Mouse (Mus musculus) intestine, embryonic 16.5 days (tissue): ENCODE measurements around the gene Nt5dc3. TPM values are rescaled to one million over a fixed set of nuclear protein-coding genes. Genes with fewer than 3 reads are reported as not detected.

Source experiments
- ATAC-seq: fragments of 200-750 bp; cut with Nextera tagmentation; 2 replicates; pipeline ENCODE4 v1.8.0; 2017; ENCODE audit warnings: moderate TSS enrichment, moderate library complexity
- H3K27ac ChIP-seq: fragments of 300-500 bp; sonication (generic); 2 replicates; pipeline ENCODE4 v1.5.1; 2014; ENCODE audit warnings: mild to moderate bottlenecking, low read length
- H3K27me3 ChIP-seq: fragments of 300-500 bp; sonication (generic); replicated peaks from 2 replicates; pipeline ENCODE4 v1.6.1; 2014; ENCODE audit warnings: low read length, control low read depth, mixed read lengths; ENCODE audit not compliant: control insufficient read depth, insufficient read depth
- H3K36me3 ChIP-seq: fragments of 300-500 bp; sonication (generic); 2 replicates; pipeline ENCODE4 v1.6.1; 2014; ENCODE audit warnings: low read length, control low read depth; ENCODE audit not compliant: control insufficient read depth, insufficient read depth
- H3K4me1 ChIP-seq: fragments of 300-500 bp; sonication (generic); 2 replicates; pipeline ENCODE4 v1.6.1; 2014; ENCODE audit warnings: low read length, control low read depth, mixed read lengths; ENCODE audit not compliant: control insufficient read depth, insufficient read depth
- H3K4me2 ChIP-seq: fragments of 300-500 bp; sonication (generic); 2 replicates; pipeline ENCODE4 v1.6.1; 2014; ENCODE audit warnings: low read depth, low read length, control low read depth
- H3K4me3 ChIP-seq: fragments of 300-500 bp; sonication (generic); 2 replicates; pipeline ENCODE4 v1.5.1; 2014; ENCODE audit warnings: mild to moderate bottlenecking, low read length
- H3K9ac ChIP-seq: fragments of 300-500 bp; sonication (generic); 2 replicates; pipeline ENCODE4 v1.6.1; 2014; ENCODE audit warnings: low read depth, low read length
- H3K9me3 ChIP-seq: fragments of 300-500 bp; sonication (generic); 2 replicates; pipeline ENCODE4 v1.6.1; 2016; ENCODE audit warnings: low read length, control low read depth; ENCODE audit not compliant: control insufficient read depth
- WGBS: fragments of 180-500 bp; shearing (Covaris S2); extraction: QIAGEN DNeasy Blood & Tissue Kit; methylation state at CpG from one replicate; pipeline ENCODE4 v1.1.7; 2014; 5-methylcytosine and 5-hydroxymethylcytosine counted together
- polyA plus RNA-seq: library from polyadenylated mRNA; unstranded; fragments of >200 nt; fragmentation: Nextera tagmentation; extraction: Ambion mirVana; gene quantifications from 2 replicates; pipeline ENCODE4 v1.2.1, GENCODE M21; 2015

Gene Nt5dc3
- polyA plus RNA-seq, 1 experiment from 2014 or later, result 0.91 TPM

DNA sequence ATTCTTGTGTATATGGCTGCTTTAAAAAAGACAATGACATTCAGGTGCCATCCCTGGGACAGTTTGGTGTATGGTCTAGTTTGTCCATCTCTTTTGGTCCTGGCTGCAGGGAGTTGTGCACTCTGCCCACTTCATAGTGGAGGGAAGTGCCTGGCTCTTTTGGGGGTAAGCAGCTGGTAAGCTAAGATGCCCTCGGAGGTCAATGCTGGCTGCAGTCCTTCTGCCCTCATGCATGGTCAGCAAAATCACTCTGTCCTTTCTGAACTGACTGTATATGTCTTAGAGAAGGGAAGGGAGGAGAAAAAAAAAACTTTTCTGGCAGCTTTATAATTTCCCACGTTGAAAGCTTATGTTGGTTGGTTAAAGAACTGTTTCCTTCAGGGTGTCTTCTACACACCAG is 6.6 kb downstream of the Nt5dc3 start:
- no peak overlapping the region for H3K4me3 ChIP-seq
- no peak overlapping the region for H3K27ac ChIP-seq
- H3K4me1 ChIP-seq, result peaks cover 7% of the 10 kb centered on the region; the same call in 1 of the 2 replicates
- no peaks in the 10 kb centered on the region for H3K9me3 ChIP-seq
- H3K36me3 ChIP-seq, result no peaks in the 10 kb centered on the region
- no peak for ATAC-seq
- no peaks in the 10 kb centered on the region for H3K27me3 ChIP-seq
- no peak overlapping the region for H3K9ac ChIP-seq
- 65% methylated on average over 2 of the region's 2 CpGs for WGBS
- H3K4me2 ChIP-seq, result no peak overlapping the region

DNA sequence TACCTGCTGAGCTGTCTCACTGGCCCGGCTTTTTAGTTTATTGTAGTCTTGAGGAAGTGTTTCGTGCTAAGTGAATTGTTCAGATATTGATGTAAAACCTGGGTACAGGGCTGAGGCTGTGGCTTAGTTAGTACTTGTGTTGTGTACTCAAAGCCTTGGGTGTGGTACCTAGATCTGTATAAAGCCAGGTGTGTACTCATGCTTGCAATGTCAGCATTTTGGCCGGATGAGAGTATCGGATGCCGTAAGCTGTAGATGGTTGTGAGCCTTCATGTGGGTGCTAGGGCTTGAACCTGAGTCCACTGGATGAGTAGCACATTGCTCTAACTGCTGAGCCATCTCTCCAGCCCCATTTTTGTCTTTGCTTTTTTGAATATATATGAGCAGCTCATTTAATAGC is 7.3 kb downstream of the Nt5dc3 start:
- H3K4me3 ChIP-seq, result no peak overlapping the region
- no peak overlapping the region for H3K9ac ChIP-seq
- H3K9me3 ChIP-seq, result no peaks in the 10 kb centered on the region
- no peak overlapping the region for H3K4me2 ChIP-seq
- no peaks in the 10 kb centered on the region for H3K36me3 ChIP-seq
- no peak for ATAC-seq
- no peaks in the 10 kb centered on the region for H3K27me3 ChIP-seq
- peaks cover 7% of the 10 kb centered on the region; the same call in 1 of the 2 replicates for H3K4me1 ChIP-seq
- 85% methylated on average over 5 of the region's 5 CpGs for WGBS
- no peak overlapping the region for H3K27ac ChIP-seq

DNA sequence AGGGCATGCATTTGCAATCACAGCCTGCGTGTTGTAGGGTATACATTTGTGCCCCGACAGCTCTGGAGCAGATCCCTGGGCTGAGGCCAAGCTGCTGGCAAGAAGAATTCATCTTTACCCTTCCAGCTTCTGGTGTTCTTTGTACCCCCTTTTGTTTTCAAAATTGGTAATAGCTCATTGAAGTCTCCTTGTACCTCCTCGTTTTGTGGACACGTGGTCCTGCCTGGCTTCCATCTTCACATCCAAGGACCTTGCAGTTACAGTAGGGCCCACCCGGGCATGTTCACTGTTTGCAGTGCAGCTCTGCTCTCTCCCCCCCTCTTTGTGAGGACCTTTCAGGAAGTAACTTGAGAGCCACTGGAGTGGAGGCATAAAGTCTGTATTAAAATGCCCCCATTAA is 9.4 kb downstream of the Nt5dc3 start:
- Histone ChIP-seq H3K9me3 (no peaks in the 10 kb centered on the region), H3K4me1 (no peaks in the 10 kb centered on the region), H3K4me2 (no peak overlapping the region), H3K9ac (no peak overlapping the region), H3K36me3 (no peaks in the 10 kb centered on the region), H3K4me3 (no peak overlapping the region), H3K27me3 (no peaks in the 10 kb centered on the region), H3K27ac (no peak overlapping the region)
- ATAC-seq, result no peak
- WGBS, result 48% methylated on average over 5 of the region's 5 CpGs

DNA sequence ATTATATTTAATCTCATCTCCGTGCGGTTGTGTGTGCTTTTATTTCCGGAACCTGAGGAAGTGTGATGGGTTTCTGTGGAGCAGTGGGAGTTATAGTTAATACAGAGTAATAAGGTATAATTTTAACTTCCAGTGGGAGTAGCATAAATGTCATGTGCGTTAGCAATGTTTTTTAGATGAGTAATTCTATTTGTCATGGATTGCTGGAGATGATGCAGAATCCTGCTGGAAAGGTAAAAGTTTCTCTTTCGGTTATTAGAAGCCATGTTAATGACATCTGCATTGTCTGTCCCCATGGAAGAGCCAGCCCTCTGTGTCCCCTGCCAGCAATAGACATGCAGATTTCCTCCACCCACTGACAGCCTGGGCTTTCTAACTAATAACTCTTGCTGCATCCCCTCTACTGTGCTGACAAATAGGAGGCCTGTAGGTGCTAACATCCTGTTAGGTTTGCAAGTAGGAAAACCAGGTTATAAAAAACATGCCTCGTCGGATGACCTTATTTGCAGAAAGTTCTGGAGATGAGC is 10.4 kb downstream of the Nt5dc3 start:
- no peaks in the 10 kb centered on the region for H3K9me3 ChIP-seq
- no peaks in the 10 kb centered on the region for H3K4me1 ChIP-seq
- H3K27me3 ChIP-seq, result no peaks in the 10 kb centered on the region
- WGBS, result 85% methylated on average over 7 of the region's 7 CpGs
- ATAC-seq, result no peak
- H3K9ac ChIP-seq, result no peak overlapping the region
- H3K4me2 ChIP-seq, result no peak overlapping the region
- H3K36me3 ChIP-seq, result no peaks in the 10 kb centered on the region
- no peak overlapping the region for H3K27ac ChIP-seq
- no peak overlapping the region for H3K4me3 ChIP-seq

DNA sequence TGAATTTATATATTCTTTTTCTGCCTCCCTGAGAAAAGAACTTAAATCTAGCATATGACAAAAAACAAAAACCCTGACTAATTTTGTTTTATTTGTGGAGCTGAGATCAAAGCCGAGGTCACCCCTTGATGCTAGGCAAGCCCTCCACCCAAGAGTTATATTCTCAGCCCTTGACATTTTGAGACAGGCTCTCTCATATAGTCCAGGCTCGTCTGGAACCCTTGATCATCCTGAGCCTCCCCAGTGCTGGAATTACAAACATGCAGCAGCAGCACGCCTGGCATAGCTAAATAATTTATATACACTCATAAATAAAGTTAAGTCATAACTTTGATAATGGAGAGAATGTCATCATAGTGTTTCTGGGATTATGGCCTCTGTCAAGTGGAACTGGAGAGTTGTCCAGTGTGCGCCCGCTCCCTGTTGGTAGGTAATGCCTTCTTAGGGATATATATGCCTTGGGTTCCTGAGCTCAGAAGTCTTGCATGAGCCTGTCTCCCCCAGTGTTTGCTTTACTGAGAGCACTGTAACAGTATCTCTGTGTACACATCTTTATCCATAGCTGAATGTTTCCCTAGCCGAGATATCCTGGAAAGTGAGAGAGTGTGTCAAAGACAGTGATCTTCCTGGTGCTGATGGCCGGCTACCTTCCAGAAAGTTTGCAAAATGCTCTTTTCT is 12.8 kb downstream of the Nt5dc3 start:
- 44% methylated on average over 7 of the region's 7 CpGs for WGBS
- Histone ChIP-seq H3K9me3 (no peaks in the 10 kb centered on the region), H3K4me2 (no peak overlapping the region), H3K36me3 (no peaks in the 10 kb centered on the region), H3K27ac (0 out of 2 replicates have a peak overlapping the region, but pooled peaks have one; percentile 11), H3K4me1 (no peaks in the 10 kb centered on the region), H3K9ac (no peak overlapping the region), H3K27me3 (no peaks in the 10 kb centered on the region), H3K4me3 (no peak overlapping the region)
- ATAC-seq, result no peak

DNA sequence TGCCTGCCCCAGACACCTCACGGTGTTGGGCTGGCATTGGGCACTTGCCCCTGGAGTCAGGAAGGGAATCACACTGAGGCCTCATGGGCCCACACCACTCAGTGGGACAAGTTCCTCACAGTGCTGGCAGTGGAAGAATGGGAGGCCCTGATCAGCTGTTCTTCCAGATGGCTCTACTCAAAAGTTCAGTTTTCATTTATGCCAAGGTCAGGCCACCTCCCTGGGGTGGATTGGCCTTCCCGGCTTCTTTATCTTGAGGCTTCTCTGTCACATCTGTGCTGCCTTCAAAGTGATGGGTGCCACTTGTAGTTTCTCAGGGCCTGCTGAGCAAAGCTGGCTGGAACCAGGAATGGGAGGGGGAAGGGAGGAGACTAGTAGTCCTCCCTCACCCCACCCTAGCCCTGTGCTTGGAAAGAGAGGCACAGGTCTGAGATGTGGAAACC is 14.7 kb downstream of the Nt5dc3 start:
- no peak for ATAC-seq
- H3K4me3 ChIP-seq, result no peak overlapping the region
- H3K36me3 ChIP-seq, result no peaks in the 10 kb centered on the region
- H3K9ac ChIP-seq, result no peak overlapping the region
- no peaks in the 10 kb centered on the region for H3K27me3 ChIP-seq
- no peak overlapping the region for H3K4me2 ChIP-seq
- H3K27ac ChIP-seq, result no peak overlapping the region
- WGBS, result 57% methylated on average over 2 of the region's 2 CpGs
- H3K9me3 ChIP-seq, result no peaks in the 10 kb centered on the region
- H3K4me1 ChIP-seq, result no peaks in the 10 kb centered on the region

DNA sequence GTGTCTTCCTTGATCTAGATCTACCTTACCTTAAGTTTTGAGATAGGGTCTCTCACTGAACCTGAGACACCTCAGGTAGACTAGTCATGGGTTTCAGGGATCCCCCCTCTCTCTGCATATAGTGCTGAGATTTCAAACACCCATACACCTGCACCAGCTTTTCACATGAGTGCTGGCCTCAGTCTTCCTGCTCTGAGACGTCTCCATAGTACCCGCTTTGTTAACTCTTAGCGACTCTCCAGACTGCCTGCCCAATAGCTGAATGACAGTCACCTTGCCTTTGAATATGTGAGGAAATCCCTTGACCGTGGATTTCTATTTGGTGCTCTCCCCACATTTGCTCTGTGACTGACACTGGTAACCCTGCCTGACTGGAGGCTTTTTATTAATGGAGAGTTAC is 15.4 kb downstream of the Nt5dc3 start:
- Histone ChIP-seq H3K9ac (no peak overlapping the region), H3K27ac (no peak overlapping the region), H3K4me1 (no peaks in the 10 kb centered on the region), H3K9me3 (no peaks in the 10 kb centered on the region), H3K4me3 (no peak overlapping the region), H3K4me2 (no peak overlapping the region), H3K36me3 (no peaks in the 10 kb centered on the region), H3K27me3 (no peaks in the 10 kb centered on the region)
- no peak for ATAC-seq
- 88% methylated on average over 4 of the region's 4 CpGs for WGBS

DNA sequence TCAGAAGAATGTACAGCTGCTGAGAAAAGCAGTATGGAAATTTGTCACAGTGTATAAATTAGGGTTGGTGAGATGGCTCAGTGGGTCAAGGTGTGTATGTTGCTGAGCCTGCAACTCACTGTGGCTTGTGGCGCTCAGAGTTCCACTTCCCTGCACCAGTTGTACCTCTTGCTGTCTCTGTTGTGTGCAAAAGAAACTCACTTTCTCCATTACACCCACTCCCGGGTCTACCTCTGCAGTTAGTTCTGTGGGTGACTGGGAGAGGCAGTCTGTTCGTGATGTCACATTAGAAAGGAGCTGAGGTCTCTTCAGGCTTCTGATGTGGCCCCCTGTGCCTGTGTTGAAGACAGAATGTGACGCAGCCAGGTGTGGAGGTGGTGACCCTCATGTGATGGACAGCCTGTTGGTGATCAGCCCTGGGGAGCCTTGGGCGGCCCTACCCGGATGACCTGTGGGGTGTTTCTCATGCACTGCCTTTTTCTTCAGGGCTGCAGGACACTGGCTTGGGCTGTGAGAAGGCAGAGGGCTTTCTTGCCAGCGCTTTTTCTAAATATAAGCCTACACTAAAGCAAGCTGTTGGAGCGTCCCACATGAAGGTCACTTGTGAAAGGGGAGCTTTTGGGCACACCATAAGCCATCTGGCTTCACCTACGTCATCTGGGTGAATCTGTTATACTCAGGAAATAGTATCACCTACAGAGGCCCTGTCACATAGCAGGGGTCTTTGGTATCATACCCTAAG is 16.2 kb downstream of the Nt5dc3 start:
- ATAC-seq, result no peak
- no peaks in the 10 kb centered on the region for H3K36me3 ChIP-seq
- H3K27me3 ChIP-seq, result no peaks in the 10 kb centered on the region
- H3K4me3 ChIP-seq, result no peak overlapping the region
- WGBS, result 88% methylated on average over 9 of the region's 9 CpGs
- H3K4me1 ChIP-seq, result no peaks in the 10 kb centered on the region
- no peak overlapping the region for H3K9ac ChIP-seq
- H3K9me3 ChIP-seq, result no peaks in the 10 kb centered on the region
- no peak overlapping the region for H3K4me2 ChIP-seq
- H3K27ac ChIP-seq, result no peak overlapping the region

DNA sequence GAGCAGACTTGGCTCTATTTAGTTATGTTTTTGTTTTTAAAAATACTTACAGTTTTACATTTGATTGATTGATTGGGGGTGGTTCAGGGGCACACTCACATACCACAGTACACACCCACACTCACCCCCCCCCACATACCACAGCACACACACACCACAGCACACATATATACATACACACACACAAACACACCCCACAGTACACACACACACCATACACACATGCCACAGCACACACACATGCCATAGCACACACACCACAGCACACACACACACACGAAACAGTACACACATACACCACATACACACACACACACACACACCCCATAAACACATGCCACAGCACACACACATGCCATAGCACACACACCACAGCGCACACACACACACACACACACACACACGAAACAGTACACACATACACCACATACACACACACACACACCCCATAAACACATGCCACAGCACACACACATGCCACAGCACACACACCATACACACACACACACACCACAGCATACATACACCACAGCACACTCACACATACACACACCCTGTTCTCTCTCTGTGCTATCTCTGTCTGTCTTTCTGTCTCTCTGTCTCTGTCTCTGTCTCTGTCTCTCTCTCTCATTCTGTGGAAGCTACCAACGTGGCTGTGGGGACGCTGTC is 17.4 kb downstream of the Nt5dc3 start:
- Histone ChIP-seq H3K4me3 (no peak overlapping the region), H3K9me3 (no peaks in the 10 kb centered on the region), H3K4me2 (no peak overlapping the region), H3K36me3 (no peaks in the 10 kb centered on the region), H3K9ac (no peak overlapping the region), H3K27me3 (no peaks in the 10 kb centered on the region), H3K4me1 (no peaks in the 10 kb centered on the region), H3K27ac (no peak overlapping the region)
- no peak for ATAC-seq
- 94% methylated on average over 5 of the region's 5 CpGs for WGBS
